Mouse (Mus musculus) lung, adult 2 months (tissue): Measurements from ENCODE around the gene Actr6.

ENCODE experiments used
- CTCF ChIP-seq: fragments of 200-500 bp; IDR thresholded peaks from 2 replicates; pipeline ENCODE4 v1.5.1; 2011; ENCODE audit warnings: mild to moderate bottlenecking, low read length, control low read depth; ENCODE audit not compliant: insufficient read depth
- POLR2A ChIP-seq: fragments of 200-500 bp; IDR thresholded peaks from 2 replicates; pipeline ENCODE4 v1.6.1; 2011; ENCODE audit warnings: low read depth, mild to moderate bottlenecking, control low read depth, low read length, borderline replicate concordance; ENCODE audit errors: extremely low read depth

DNA sequence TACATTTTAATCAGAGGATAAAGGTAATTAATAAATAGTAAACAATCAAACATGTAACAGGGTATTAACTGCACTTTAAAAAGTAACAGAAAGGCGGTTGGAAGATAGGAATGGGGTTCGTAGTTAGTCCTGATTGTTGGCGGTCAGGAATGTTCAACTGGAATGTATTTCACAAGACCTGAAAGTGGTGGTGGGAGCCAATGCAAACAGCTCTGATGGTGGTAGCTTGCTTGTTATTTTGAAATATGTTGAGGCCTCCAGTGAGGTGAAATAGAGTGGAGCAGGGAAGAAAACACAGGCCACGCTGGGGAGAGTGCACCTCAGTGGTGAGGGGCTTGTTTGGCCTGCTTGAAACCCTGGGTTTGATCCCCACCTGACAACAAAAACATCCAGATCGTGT is 19.0 kb upstream of the Actr6 start:
- TF ChIP-seq CTCF (no peak), POLR2A (no peak)
